Mouse (Mus musculus) small intestine, adult 2 months (tissue): ENCODE measurements at regions not wholly inside any gene's neighbourhood (a gene's known extent, or its start where the extent isn't known, plus 50 kb on each side); places are given as distances from the start of the nearest gene placed in this dataset.

Experiments
- CTCF ChIP-seq: fragments of 200-500 bp; IDR thresholded peaks from 2 replicates; pipeline ENCODE4 v1.5.1; 2012; ENCODE audit warnings: low read depth, mild to moderate bottlenecking, control low read depth, inconsistent platforms, low read length, moderate library complexity, mixed read lengths; ENCODE audit not compliant: insufficient replicate concordance, insufficient read length; ENCODE audit errors: extremely low read depth
- POLR2A ChIP-seq: fragments of 200-500 bp; IDR thresholded peaks from 2 replicates; pipeline ENCODE4 v1.6.1; 2012; ENCODE audit warnings: low read depth, mild to moderate bottlenecking, control low read depth, inconsistent platforms, low read length, moderate library complexity

GRCm38 (mm10) chr4:81829972-81830371, 387.4 kb upstream of the Mpdz start:
- TF ChIP-seq CTCF = no peak
- no peak for TF ChIP-seq POLR2A
